In genomic region chr4:128128546-128128945, GRCm38 (mm10) we compare ENCODE assay signal across 29 mouse cellular contexts.
DNase-seq lines count a peak whose midpoint lies in the region; ATAC-seq and TF ChIP-seq lines count a peak whose summit lies in the region.
"Had no signal": no experiment of that assay in that cellular context is flagged by ENCODE, and none has a peak within 500 bp of the region (broad histone marks: within the 10 kb centered on the region; RNA-seq: fewer than 3 reads in every experiment).

No protein-coding gene starts in this region.

- no peak overlapping the region for H3K9ac ChIP-seq in hindbrain, postnatal 0 days (replicated peaks; ENCODE audit: low read length)
- H3K9ac ChIP-seq: embryonic facial prominence, embryonic 13.5 days; forebrain, embryonic 12.5 days; forebrain, embryonic 15.5 days; heart, embryonic 13.5 days; hindbrain, embryonic 12.5 days; hindbrain, embryonic 15.5 days had no signal

- peaks cover 9% of the 10 kb centered on the region for H3K9me3 ChIP-seq in hindbrain, embryonic 10.5 days
- H3K9me3 ChIP-seq in hindbrain, postnatal 0 days (ENCODE audit: low read length), result no peaks in the 10 kb centered on the region
- H3K9me3 ChIP-seq: forebrain, embryonic 15.5 days; hindbrain, embryonic 15.5 days had no signal

- ATAC-seq in hindbrain, postnatal 0 days, result no peak
- ATAC-seq: activated CD4-positive, CD25-positive, alpha-beta regulatory T cell, adult 4 months; forebrain, embryonic 15.5 days had no signal

- TF ChIP-seq CTCF in hindbrain, postnatal 0 days (IDR thresholded peaks at IDR 0.05; ENCODE audit: low read depth), result no peak

- 82% methylated on average over 6 of the region's 6 CpGs for WGBS in hindbrain, embryonic 10.5 days
- 52% methylated on average over 6 of the region's 6 CpGs for WGBS in hindbrain, postnatal 0 days

- no peaks in the 10 kb centered on the region for H3K27me3 ChIP-seq in hindbrain, embryonic 10.5 days (ENCODE audit: insufficient read depth, poor library complexity, severe bottlenecking)
- no peaks in the 10 kb centered on the region for H3K27me3 ChIP-seq in hindbrain, postnatal 0 days (ENCODE audit: insufficient read depth, low read length)
- H3K27me3 ChIP-seq: embryonic facial prominence, embryonic 13.5 days; forebrain, embryonic 12.5 days; forebrain, embryonic 15.5 days; hindbrain, embryonic 12.5 days; hindbrain, embryonic 15.5 days had no signal

- H3K4me3 ChIP-seq in hindbrain, embryonic 10.5 days, result no peak overlapping the region
- H3K4me3 ChIP-seq in hindbrain, postnatal 0 days (ENCODE audit: low read length), result no peak overlapping the region
- H3K4me3 ChIP-seq: embryonic facial prominence, embryonic 10.5 days; embryonic facial prominence, embryonic 13.5 days; erythroblast, embryonic 14.5 days; forebrain, embryonic 12.5 days; forebrain, embryonic 15.5 days; heart, adult 2 months; heart, embryonic 10.5 days; heart, embryonic 13.5 days; hindbrain, embryonic 12.5 days; hindbrain, embryonic 15.5 days had no signal

- DNase-seq in cerebellum, postnatal 10 days, result peak; percentile 34 to 42
- DNase-seq in cerebellum, postnatal 4 days (ENCODE audit: low spot score in 2 of 2), result no peak
- no peak for DNase-seq in hindbrain, embryonic 10.5 days (ENCODE audit: low spot score)
- DNase-seq in hindbrain, postnatal 0 days (ENCODE audit: low spot score), result no peak
- DNase-seq in left cerebral cortex, postnatal 36 days (ENCODE audit: low spot score in 2 of 2), result peak; percentile 58 to 61
- DNase-seq in left cerebral cortex, adult 11 months (ENCODE audit: low spot score), result no peak
- peak; percentile 65 for DNase-seq in brain, adult 2 months (ENCODE audit: low read depth, low spot score)
- DNase-seq in urinary bladder, postnatal 10 days (ENCODE audit: low spot score), result no peak
- DNase-seq: adrenal gland, adult 8-10 months; adrenal gland, postnatal 25 days; cerebellum, adult 18-20 months; cerebellum, adult 9-10 months; cerebellum, postnatal 25 days; embryo, embryonic 11 days; gastrocnemius, postnatal 10 days; gastrocnemius, postnatal 36 days; heart, adult 2 months; heart, postnatal 14 days; heart, postnatal 4 days had no signal

- no peaks in the 10 kb centered on the region for H3K36me3 ChIP-seq in hindbrain, embryonic 10.5 days
- H3K36me3 ChIP-seq in hindbrain, postnatal 0 days (ENCODE audit: insufficient read depth, low read length), result no peaks in the 10 kb centered on the region
- H3K36me3 ChIP-seq: embryonic facial prominence, embryonic 10.5 days; embryonic facial prominence, embryonic 13.5 days; forebrain, embryonic 12.5 days; forebrain, embryonic 15.5 days; heart, embryonic 10.5 days; heart, embryonic 13.5 days; hindbrain, embryonic 12.5 days; hindbrain, embryonic 15.5 days had no signal

- intact Hi-C loops in left cerebral cortex, postnatal 36 days (cut with DNase I), result no loop called here

- H3K4me1 ChIP-seq in hindbrain, embryonic 10.5 days (replicated peaks), result peaks cover 33% of the 10 kb centered on the region
- peaks cover 7% of the 10 kb centered on the region; the same call in 1 of the 2 replicates for H3K4me1 ChIP-seq in hindbrain, postnatal 0 days (ENCODE audit: insufficient read depth, low read length)
- H3K4me1 ChIP-seq: heart, embryonic 13.5 days had no signal

- H3K4me2 ChIP-seq in hindbrain, postnatal 0 days (ENCODE audit: low read depth, low read length), result no peak overlapping the region
- H3K4me2 ChIP-seq: embryonic facial prominence, embryonic 13.5 days; forebrain, embryonic 12.5 days; forebrain, embryonic 15.5 days; heart, embryonic 13.5 days; hindbrain, embryonic 12.5 days; hindbrain, embryonic 15.5 days had no signal

- peak overlapping the region; percentile 53; the same call in 1 of the 2 replicates for H3K27ac ChIP-seq in hindbrain, embryonic 10.5 days
- no peak overlapping the region for H3K27ac ChIP-seq in hindbrain, postnatal 0 days
- H3K27ac ChIP-seq: embryonic facial prominence, embryonic 10.5 days; embryonic facial prominence, embryonic 13.5 days; forebrain, embryonic 12.5 days; forebrain, embryonic 15.5 days; heart, adult 2 months; heart, embryonic 10.5 days; heart, embryonic 13.5 days; hindbrain, embryonic 12.5 days; hindbrain, embryonic 15.5 days had no signal

Comparison
In these comparisons a context has a peak if more than half of its experiments do, and no peak if none do; other contexts are left out.
1. DNase-seq: peak in cerebellum, postnatal 10 days (2 of 2), left cerebral cortex, postnatal 36 days (2 of 2) and brain, adult 2 months (single experiment); none in cerebellum, postnatal 4 days (0 of 2), hindbrain, embryonic 10.5 days (single experiment), hindbrain, postnatal 0 days (single experiment), left cerebral cortex, adult 11 months (single experiment) and urinary bladder, postnatal 10 days (single experiment).